Mouse (Mus musculus) E14TG2a.4 (cell line): ENCODE data around the gene Ano1.

Experiments
- CTCF ChIP-seq: conservative IDR thresholded peaks from 2 replicates; pipeline ENCODE4 v1.5.1; 2014; ENCODE audit warnings: low read length
- NANOG ChIP-seq: IDR thresholded peaks from 2 replicates; pipeline ENCODE4 v1.6.1; 2014; ENCODE audit warnings: borderline replicate concordance, low read length, mixed read lengths
- POU5F1 ChIP-seq: IDR thresholded peaks from 2 replicates; pipeline ENCODE4 v1.6.1; 2014; ENCODE audit warnings: low read length, borderline replicate concordance

DNA sequence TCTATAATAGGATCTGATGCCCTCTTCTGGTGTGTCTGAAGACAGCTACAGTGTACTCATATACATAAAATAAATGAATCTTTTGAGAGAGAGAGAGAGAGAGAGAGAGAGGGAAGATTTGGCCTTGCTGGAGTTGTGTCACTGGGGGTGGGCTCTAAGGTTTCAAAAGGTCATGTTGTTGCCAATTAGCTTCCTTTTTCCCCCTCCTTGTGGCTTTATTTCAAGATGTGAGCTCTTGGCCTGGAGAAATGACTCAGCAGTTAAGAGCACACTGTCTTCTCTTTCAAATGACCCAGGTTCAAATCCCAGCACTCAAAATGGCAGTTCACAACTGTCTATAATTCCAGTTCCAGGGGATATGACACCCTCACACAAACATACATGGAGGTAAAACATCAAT, 183.7 kb downstream of the Ano1 start:
- TF ChIP-seq CTCF: no peak
- TF ChIP-seq NANOG: no peak
- TF ChIP-seq POU5F1: no peak
